Mouse (Mus musculus) lung, postnatal 0 days (tissue): ENCODE data around the gene Cuedc1. TPM values are rescaled to one million over a fixed set of nuclear protein-coding genes. Genes with fewer than 3 reads are reported as not detected.

Experiments
- ATAC-seq: fragments of 200-750 bp; cut with Nextera tagmentation; 2 replicates; pipeline ENCODE4 v1.8.0; 2017; ENCODE audit warnings: moderate library complexity
- DNase-seq: peaks from one replicate; pipeline ENCODE4 v3.0.0-alpha.2; 2016; ENCODE audit warnings: low spot score
- H3K27ac ChIP-seq: fragments of 300-500 bp; sonication (generic); 2 replicates; pipeline ENCODE4 v1.5.1; 2014; ENCODE audit warnings: antibody characterized with exemption, mild to moderate bottlenecking, low read length, mixed read lengths
- H3K27me3 ChIP-seq: fragments of 300-500 bp; sonication (generic); replicated peaks from 2 replicates; pipeline ENCODE4 v1.6.1; 2014; ENCODE audit warnings: low read length, mixed read lengths; ENCODE audit not compliant: insufficient read depth
- H3K36me3 ChIP-seq: fragments of 300-500 bp; sonication (generic); 2 replicates; pipeline ENCODE4 v1.6.1; 2014; ENCODE audit warnings: low read length, mixed read lengths; ENCODE audit not compliant: insufficient read depth
- H3K4me1 ChIP-seq: fragments of 300-500 bp; sonication (generic); 2 replicates; pipeline ENCODE4 v1.6.1; 2014; ENCODE audit warnings: antibody characterized with exemption, low read depth, low read length, mixed read lengths; ENCODE audit not compliant: insufficient read depth
- H3K4me2 ChIP-seq: fragments of 300-500 bp; sonication (generic); replicated peaks from 2 replicates; pipeline ENCODE4 v1.6.1; 2014; ENCODE audit warnings: low read depth, mild to moderate bottlenecking, low read length, moderate library complexity, mixed read lengths
- H3K4me3 ChIP-seq: fragments of 300-500 bp; sonication (generic); 2 replicates; pipeline ENCODE4 v1.5.1; 2014; ENCODE audit warnings: low read depth, low read length
- H3K9ac ChIP-seq: fragments of 300-500 bp; sonication (generic); replicated peaks from 2 replicates; pipeline ENCODE4 v1.6.1; 2014; ENCODE audit warnings: low read depth, mild to moderate bottlenecking
- H3K9me3 ChIP-seq: fragments of 300-500 bp; sonication (generic); 2 replicates; pipeline ENCODE4 v1.6.1; 2016; ENCODE audit warnings: low read length, mixed read lengths
- CTCF ChIP-seq: IDR thresholded peaks from 2 replicates; pipeline ENCODE4 v1.5.1; 2016; ENCODE audit warnings: antibody characterized with exemption, mild to moderate bottlenecking
- EP300 ChIP-seq: IDR thresholded peaks from 2 replicates; pipeline ENCODE4 v1.6.1; 2016; ENCODE audit warnings: antibody characterized with exemption, mild to moderate bottlenecking, control low read depth
- WGBS: fragments of 180-500 bp; shearing (Covaris S2); extraction: QIAGEN DNeasy Blood & Tissue Kit; methylation state at CpG from one replicate; pipeline ENCODE4 v1.1.7; 2014; 5-methylcytosine and 5-hydroxymethylcytosine counted together
- polyA plus RNA-seq: library from polyadenylated mRNA; unstranded; fragments of >200 nt; fragmentation: Nextera tagmentation; extraction: Ambion mirVana; gene quantifications from 2 replicates; pipeline ENCODE4 v1.2.1, GENCODE M21; 2015

Gene Cuedc1
- polyA plus RNA-seq, 1 experiment from 2014 or later, result 14.6 TPM

GRCm38 (mm10) chr11:88148638-88149279, 50.9 kb downstream of the Cuedc1 start:
- peaks cover 34% of the 10 kb centered on the region for H3K4me1 ChIP-seq
- H3K27me3 ChIP-seq, result no peaks in the 10 kb centered on the region
- H3K27ac ChIP-seq, result peak overlapping the region; percentile 74
- ATAC-seq, result peak; percentile 42
- 10% methylated on average over 11 of the region's 11 CpGs for WGBS
- H3K4me2 ChIP-seq, result 0 out of 2 replicates have a peak overlapping the region, but pooled peaks have one; percentile 11
- H3K4me3 ChIP-seq, result no peak overlapping the region
- TF ChIP-seq EP300 (0 out of 2 replicates have a peak, but pooled peaks have one; percentile 24), CTCF (no peak)
- H3K9me3 ChIP-seq, result no peaks in the 10 kb centered on the region
- no peaks in the 10 kb centered on the region for H3K36me3 ChIP-seq
- H3K9ac ChIP-seq, result no peak overlapping the region
- peak; percentile 59 for DNase-seq

GRCm38 (mm10) chr11:88151379-88152155, 53.7 kb downstream of the Cuedc1 start:
- DNase-seq (peak; percentile 92), ATAC-seq (peak; percentile 74)
- TF ChIP-seq EP300 (peak; percentile 65), CTCF (peak; percentile 39)
- H3K9me3 ChIP-seq, result no peaks in the 10 kb centered on the region
- H3K4me3 ChIP-seq, result no peak overlapping the region
- H3K27ac ChIP-seq, result peak overlapping the region; percentile 65
- no peaks in the 10 kb centered on the region for H3K36me3 ChIP-seq
- peaks cover 27% of the 10 kb centered on the region for H3K4me1 ChIP-seq
- H3K9ac ChIP-seq, result no peak overlapping the region
- 31% methylated on average over 7 of the region's 7 CpGs for WGBS
- H3K27me3 ChIP-seq, result no peaks in the 10 kb centered on the region
- no peak overlapping the region for H3K4me2 ChIP-seq

GRCm38 (mm10) chr11:88153880-88154279, 56.0 kb downstream of the Cuedc1 start:
- peak; percentile 50 for DNase-seq
- H3K4me1 ChIP-seq, result peaks cover 21% of the 10 kb centered on the region
- no peaks in the 10 kb centered on the region for H3K27me3 ChIP-seq
- peak overlapping the region; percentile 26; the same call in 1 of the 2 replicates for H3K27ac ChIP-seq
- ATAC-seq, result 0 out of 2 replicates have a peak, but pooled peaks have one; percentile 13
- H3K4me3 ChIP-seq, result no peak overlapping the region
- H3K9ac ChIP-seq, result no peak overlapping the region
- H3K9me3 ChIP-seq, result no peaks in the 10 kb centered on the region
- no peaks in the 10 kb centered on the region for H3K36me3 ChIP-seq
- TF ChIP-seq CTCF, result no peak
- TF ChIP-seq EP300, result no peak
- H3K4me2 ChIP-seq, result no peak overlapping the region
- WGBS, result 34% methylated on average over 5 of the region's 5 CpGs

- Histone ChIP-seq H3K27me3 (no peaks in the 10 kb centered on the region), H3K4me1 (peaks cover 16% of the 10 kb centered on the region), H3K4me3 (no peak overlapping the region), H3K9ac (no peak overlapping the region), H3K27ac (peak overlapping the region; percentile 26; the same call in 1 of the 2 replicates), H3K9me3 (no peaks in the 10 kb centered on the region), H3K4me2 (no peak overlapping the region), H3K36me3 (no peaks in the 10 kb centered on the region)
- DNase-seq (no peak), ATAC-seq (no peak)
- TF ChIP-seq EP300 (no peak), CTCF (no peak)
- WGBS, result 46% methylated on average over 8 of the region's 8 CpGs
Observed at GRCm38 (mm10) chr11:88154500-88154899, 56.6 kb downstream of the Cuedc1 start.

GRCm38 (mm10) chr11:88155451-88155850, 57.6 kb downstream of the Cuedc1 start:
- Histone ChIP-seq H3K27ac (no peak overlapping the region), H3K9me3 (no peaks in the 10 kb centered on the region), H3K4me2 (no peak overlapping the region), H3K9ac (no peak overlapping the region), H3K36me3 (no peaks in the 10 kb centered on the region), H3K27me3 (no peaks in the 10 kb centered on the region), H3K4me1 (peaks cover 16% of the 10 kb centered on the region), H3K4me3 (no peak overlapping the region)
- ATAC-seq, result no peak
- WGBS, result 57% methylated on average over 3 of the region's 3 CpGs
- DNase-seq, result no peak
- TF ChIP-seq EP300 (no peak), CTCF (no peak)

GRCm38 (mm10) chr11:88155998-88156397, 58.1 kb downstream of the Cuedc1 start:
- Histone ChIP-seq H3K4me1 (peaks cover 16% of the 10 kb centered on the region), H3K9ac (no peak overlapping the region), H3K36me3 (no peaks in the 10 kb centered on the region), H3K9me3 (no peaks in the 10 kb centered on the region), H3K27me3 (no peaks in the 10 kb centered on the region), H3K27ac (no peak overlapping the region), H3K4me2 (no peak overlapping the region), H3K4me3 (no peak overlapping the region)
- 47% methylated on average over 8 of the region's 8 CpGs for WGBS
- DNase-seq (no peak), ATAC-seq (no peak; the same call in 1 of the 2 replicates)
- TF ChIP-seq CTCF (no peak), EP300 (no peak)
